In the genomic region with DNA sequence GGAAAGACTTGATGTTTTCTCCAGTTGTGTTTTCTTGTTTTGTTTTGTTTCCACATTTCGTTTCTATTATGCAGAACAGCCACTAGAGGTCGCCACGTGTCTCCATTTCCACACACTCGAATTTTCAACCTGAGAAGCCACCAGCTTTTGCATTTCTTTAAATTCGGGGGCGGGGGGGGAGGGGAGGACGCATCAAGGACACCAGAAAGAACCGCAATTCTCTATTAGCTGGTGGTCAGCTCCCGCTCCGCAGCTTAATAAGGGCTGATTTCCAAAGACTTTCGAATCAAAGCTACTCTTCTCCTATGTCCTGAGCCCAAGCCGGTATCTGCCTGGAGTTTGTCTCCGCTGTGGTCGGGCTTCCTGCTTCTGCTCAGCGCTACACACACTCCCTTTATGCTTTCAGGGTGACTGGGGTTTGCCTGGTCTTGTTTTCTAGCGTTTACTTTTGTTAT, we compare ENCODE assay signal across 8 mouse cellular contexts. TPM values are rescaled to one million over a fixed set of nuclear protein-coding genes. Genes with fewer than 3 reads are reported as not detected.
A peak's percentile ranks its signal among the peaks of the same experiment; 100 is the strongest.
DNase-seq lines count a peak whose midpoint lies in the region; ATAC-seq lines count a peak whose summit lies in the region.

No protein-coding gene starts in this region.

- peak; percentile 13 for DNase-seq in gastrocnemius, adult 18-20 months (ENCODE audit: low spot score)
- DNase-seq in gastrocnemius, adult 8-10 months (ENCODE audit: low spot score in 2 of 2) = no peak
- peak; percentile 27 for DNase-seq in cerebellum, adult 9-11 months
- peak; percentile 79 for DNase-seq in limb, embryonic 11.5 days (ENCODE audit: low spot score)
- DNase-seq in midbrain, embryonic 11.5 days (ENCODE audit: low spot score, missing footprints) = peak; percentile 96
- DNase-seq in right cerebral cortex, postnatal 4 days = peak; percentile 73

- H3K9ac ChIP-seq in intestine, embryonic 16.5 days (ENCODE audit: low read depth, low read length) = peak overlapping the region; percentile 64
- peak overlapping the region; percentile 40 for H3K9ac ChIP-seq in limb, embryonic 11.5 days (ENCODE audit: low read length)
- peak overlapping the region; percentile 56 for H3K9ac ChIP-seq in midbrain, embryonic 11.5 days (ENCODE audit: low read length)

- peak; percentile 97 for ATAC-seq in frontal cortex, adult (ENCODE audit: low TSS enrichment)
- peak; percentile 80 for ATAC-seq in intestine, embryonic 16.5 days
- no peak; the same call in 1 of the 2 replicates for ATAC-seq in limb, embryonic 11.5 days (ENCODE audit: insufficient number of reproducible peaks, low FRiP score, low TSS enrichment, low read depth)
- ATAC-seq in midbrain, embryonic 11.5 days (ENCODE audit: low FRiP score) = peak; percentile 79

- under 1% methylated on average over 16 of the region's 16 CpGs for WGBS in intestine, embryonic 16.5 days
- under 1% methylated on average over 16 of the region's 16 CpGs for WGBS in limb, embryonic 11.5 days
- under 1% methylated on average over 16 of the region's 16 CpGs for WGBS in midbrain, embryonic 11.5 days

- peak overlapping the region; percentile 78 for H3K4me2 ChIP-seq in intestine, embryonic 16.5 days (ENCODE audit: low read depth, low read length)
- peak overlapping the region; percentile 73 for H3K4me2 ChIP-seq in limb, embryonic 11.5 days (ENCODE audit: low read depth, severe bottlenecking)
- peak overlapping the region; percentile 67 for H3K4me2 ChIP-seq in midbrain, embryonic 11.5 days

- H3K36me3 ChIP-seq in intestine, embryonic 16.5 days (ENCODE audit: control insufficient read depth, insufficient read depth, low read length) = no peaks in the 10 kb centered on the region
- H3K36me3 ChIP-seq in limb, embryonic 11.5 days (ENCODE audit: control insufficient read depth, insufficient read depth, low read length) = no peaks in the 10 kb centered on the region
- no peaks in the 10 kb centered on the region for H3K36me3 ChIP-seq in midbrain, embryonic 11.5 days (ENCODE audit: control insufficient read depth, insufficient read depth, low read length)

- no peak overlapping the region for H3K27ac ChIP-seq in intestine, embryonic 16.5 days (ENCODE audit: low read length)
- H3K27ac ChIP-seq in limb, embryonic 11.5 days (replicated peaks; ENCODE audit: low read depth, low read length) = no peak overlapping the region
- no peak overlapping the region for H3K27ac ChIP-seq in midbrain, embryonic 11.5 days (ENCODE audit: low read depth, low read length)

- H3K9me3 ChIP-seq in intestine, embryonic 16.5 days (ENCODE audit: control insufficient read depth, low read length) = no peaks in the 10 kb centered on the region
- no peaks in the 10 kb centered on the region for H3K9me3 ChIP-seq in limb, embryonic 11.5 days (ENCODE audit: control insufficient read depth, low read length)
- H3K9me3 ChIP-seq in midbrain, embryonic 11.5 days (ENCODE audit: control insufficient read depth, low read length) = no peaks in the 10 kb centered on the region

- H3K4me3 ChIP-seq in intestine, embryonic 16.5 days (ENCODE audit: low read length) = peak overlapping the region; percentile 57
- peak overlapping the region; percentile 46 for H3K4me3 ChIP-seq in limb, embryonic 11.5 days (ENCODE audit: low read depth, low read length)
- peak overlapping the region; percentile 46 for H3K4me3 ChIP-seq in midbrain, embryonic 11.5 days (ENCODE audit: low read depth, low read length)

- no peaks in the 10 kb centered on the region for H3K27me3 ChIP-seq in intestine, embryonic 16.5 days (replicated peaks; ENCODE audit: control insufficient read depth, insufficient read depth, low read length)
- no peaks in the 10 kb centered on the region for H3K27me3 ChIP-seq in limb, embryonic 11.5 days (ENCODE audit: control insufficient read depth, insufficient read depth, low read length)
- H3K27me3 ChIP-seq in midbrain, embryonic 11.5 days (ENCODE audit: control insufficient read depth, insufficient read depth, low read length) = no peaks in the 10 kb centered on the region

- peaks cover 6% of the 10 kb centered on the region; the same call in 1 of the 2 replicates for H3K4me1 ChIP-seq in intestine, embryonic 16.5 days (ENCODE audit: control insufficient read depth, insufficient read depth, low read length)
- no peaks in the 10 kb centered on the region for H3K4me1 ChIP-seq in limb, embryonic 11.5 days (ENCODE audit: control insufficient read depth, insufficient read depth, low read length)
- no peaks in the 10 kb centered on the region for H3K4me1 ChIP-seq in midbrain, embryonic 11.5 days (ENCODE audit: control insufficient read depth, insufficient read depth, low read length)

RNA-seq across cellular contexts. Expression of a gene that starts 0.6 kb away (rescaled TPM):
- not detected for total RNA-seq in gastrocnemius, adult 18-20 months (2021)
- total RNA-seq in gastrocnemius, adult 8-10 months (2022) = not detected
- polyA plus RNA-seq in intestine, embryonic 16.5 days (2015; fragmentation: Nextera tagmentation; extraction: Ambion mirVana) = 9.0 and 13.8 TPM in 2 replicates
- polyA plus RNA-seq in limb, embryonic 11.5 days (2014; fragmentation: Nextera tagmentation; extraction: Ambion mirVana) = 10.2 and 11.6 TPM in 2 replicates
- polyA plus RNA-seq in midbrain, embryonic 11.5 days (2014; fragmentation: Nextera tagmentation; extraction: Ambion mirVana) = 18.5 and 20.0 TPM in 2 replicates

Comparison
In these comparisons a context has a peak if more than half of its experiments do, and no peak if none do; other contexts are left out.
1. DNase-seq: peak in gastrocnemius, adult 18-20 months (single experiment), cerebellum, adult 9-11 months (single experiment), limb, embryonic 11.5 days (single experiment), midbrain, embryonic 11.5 days (single experiment) and right cerebral cortex, postnatal 4 days (single experiment); none in gastrocnemius, adult 8-10 months (0 of 2).
2. Peak in every context shown above with its lines, with median percentiles within 50 percentile points of each other: H3K4me2 ChIP-seq, H3K4me3 ChIP-seq and H3K9ac ChIP-seq.